Mouse (Mus musculus): ENCODE measurements at regions not wholly inside any gene's neighbourhood (a gene's known extent, or its start where the extent isn't known, plus 50 kb on each side); places are given as distances from the start of the nearest gene placed in this dataset.

- H3K36me3 ChIP-seq (ENCODE audit: control insufficient read depth, insufficient read depth, low read length) = no peaks in the 10 kb centered on the region
- no peak overlapping the region for H3K9ac ChIP-seq (ENCODE audit: low read length)
- no peak overlapping the region for H3K27ac ChIP-seq (ENCODE audit: low read depth)
- 59% methylated on average over 7 of the region's 7 CpGs for WGBS
- no peak overlapping the region for H3K4me3 ChIP-seq (ENCODE audit: low read depth, low read length)
- no peak overlapping the region for H3K4me2 ChIP-seq (ENCODE audit: low read length)
- H3K9me3 ChIP-seq (ENCODE audit: control insufficient read depth, low read length) = no peaks in the 10 kb centered on the region
- H3K27me3 ChIP-seq (replicated peaks; ENCODE audit: control insufficient read depth, insufficient read depth, low read length) = no peaks in the 10 kb centered on the region
- DNase-seq (ENCODE audit: low spot score) (no peak), ATAC-seq (replicated peaks; ENCODE audit: low FRiP score, low TSS enrichment, low read depth) (no peak)
- no peaks in the 10 kb centered on the region for H3K4me1 ChIP-seq (replicated peaks; ENCODE audit: control insufficient read depth, insufficient read depth, low read length)
Measured at GRCm38 (mm10) chr10:92593947-92594460, 128.2 kb downstream of the Nedd1 start.

GRCm38 (mm10) chr10:92578872-92579271, 143.3 kb downstream of the Nedd1 start:
- H3K36me3 ChIP-seq (ENCODE audit: control insufficient read depth, insufficient read depth, low read length) = no peaks in the 10 kb centered on the region
- H3K9me3 ChIP-seq (ENCODE audit: control insufficient read depth, low read length) = no peaks in the 10 kb centered on the region
- H3K27ac ChIP-seq (ENCODE audit: low read depth) = no peak overlapping the region
- H3K27me3 ChIP-seq (replicated peaks; ENCODE audit: control insufficient read depth, insufficient read depth, low read length) = no peaks in the 10 kb centered on the region
- DNase-seq (ENCODE audit: low spot score) (no peak), ATAC-seq (replicated peaks; ENCODE audit: low FRiP score, low TSS enrichment, low read depth) (no peak)
- 79% methylated on average over 2 of the region's 2 CpGs for WGBS
- H3K4me3 ChIP-seq (ENCODE audit: low read depth, low read length) = no peak overlapping the region
- H3K4me1 ChIP-seq (replicated peaks; ENCODE audit: control insufficient read depth, insufficient read depth, low read length) = no peaks in the 10 kb centered on the region
- H3K4me2 ChIP-seq (ENCODE audit: low read length) = no peak overlapping the region
- H3K9ac ChIP-seq (ENCODE audit: low read length) = no peak overlapping the region

GRCm38 (mm10) chr10:92570496-92570895, 151.7 kb downstream of the Nedd1 start:
- no peaks in the 10 kb centered on the region for H3K27me3 ChIP-seq (replicated peaks; ENCODE audit: control insufficient read depth, insufficient read depth, low read length)

GRCm38 (mm10) chr10:92557463-92557862, 164.8 kb downstream of the Nedd1 start:
- Histone ChIP-seq H3K27me3 (replicated peaks; ENCODE audit: control insufficient read depth, insufficient read depth, low read length) (no peaks in the 10 kb centered on the region), H3K4me1 (replicated peaks; ENCODE audit: control insufficient read depth, insufficient read depth, low read length) (peaks cover 3% of the 10 kb centered on the region; the same call in 1 of the 2 replicates), H3K9ac (ENCODE audit: low read length) (no peak overlapping the region), H3K36me3 (ENCODE audit: control insufficient read depth, insufficient read depth, low read length) (no peaks in the 10 kb centered on the region), H3K9me3 (ENCODE audit: control insufficient read depth, low read length) (no peaks in the 10 kb centered on the region), H3K4me3 (ENCODE audit: low read depth, low read length) (no peak overlapping the region), H3K4me2 (ENCODE audit: low read length) (no peak overlapping the region), H3K27ac (ENCODE audit: low read depth) (no peak overlapping the region)
- DNase-seq (ENCODE audit: low spot score) (no peak), ATAC-seq (replicated peaks; ENCODE audit: low FRiP score, low TSS enrichment, low read depth) (no peak)
- whole genome bisulfite sequencing = 74% methylated on average over 4 of the region's 4 CpGs

More at GRCm38 (mm10) chr10:92570496-92570895, 151.7 kb downstream of the Nedd1 start:
- Histone ChIP-seq H3K9me3 (ENCODE audit: control insufficient read depth, low read length) (no peaks in the 10 kb centered on the region), H3K4me2 (ENCODE audit: low read length) (no peak overlapping the region), H3K4me3 (ENCODE audit: low read depth, low read length) (no peak overlapping the region), H3K9ac (ENCODE audit: low read length) (no peak overlapping the region), H3K27ac (ENCODE audit: low read depth) (no peak overlapping the region), H3K36me3 (ENCODE audit: control insufficient read depth, insufficient read depth, low read length) (no peaks in the 10 kb centered on the region), H3K4me1 (replicated peaks; ENCODE audit: control insufficient read depth, insufficient read depth, low read length) (no peaks in the 10 kb centered on the region)
- DNase-seq (ENCODE audit: low spot score) = no peak
- ATAC-seq (replicated peaks; ENCODE audit: low FRiP score, low TSS enrichment, low read depth) = no peak

- no peaks in the 10 kb centered on the region for H3K27me3 ChIP-seq (replicated peaks; ENCODE audit: control insufficient read depth, insufficient read depth, low read length)
- no peak for DNase-seq (ENCODE audit: low spot score)
- H3K36me3 ChIP-seq (ENCODE audit: control insufficient read depth, insufficient read depth, low read length) = no peaks in the 10 kb centered on the region
- no peaks in the 10 kb centered on the region for H3K9me3 ChIP-seq (ENCODE audit: control insufficient read depth, low read length)
- WGBS = 12% methylated on average over 8 of the region's 8 CpGs
- ATAC-seq (replicated peaks; ENCODE audit: low FRiP score, low TSS enrichment, low read depth) = no peak
- no peak overlapping the region for H3K27ac ChIP-seq (ENCODE audit: low read depth)
- peaks cover 3% of the 10 kb centered on the region; the same call in 1 of the 2 replicates for H3K4me1 ChIP-seq (replicated peaks; ENCODE audit: control insufficient read depth, insufficient read depth, low read length)
- H3K4me2 ChIP-seq (ENCODE audit: low read length) = peak overlapping the region; percentile 18
- H3K4me3 ChIP-seq (ENCODE audit: low read depth, low read length) = no peak overlapping the region
- H3K9ac ChIP-seq (ENCODE audit: low read length) = no peak overlapping the region
Measured at GRCm38 (mm10) chr10:92556526-92557422, 165.4 kb downstream of the Nedd1 start.

GRCm38 (mm10) chr10:92555727-92556525, 166.3 kb downstream of the Nedd1 start:
- Histone ChIP-seq H3K9me3 (ENCODE audit: control insufficient read depth, low read length) (no peaks in the 10 kb centered on the region), H3K4me1 (replicated peaks; ENCODE audit: control insufficient read depth, insufficient read depth, low read length) (peaks cover 3% of the 10 kb centered on the region; the same call in 1 of the 2 replicates), H3K27ac (ENCODE audit: low read depth) (no peak overlapping the region), H3K9ac (ENCODE audit: low read length) (no peak overlapping the region), H3K36me3 (ENCODE audit: control insufficient read depth, insufficient read depth, low read length) (no peaks in the 10 kb centered on the region), H3K4me2 (ENCODE audit: low read length) (peak overlapping the region; percentile 18), H3K27me3 (replicated peaks; ENCODE audit: control insufficient read depth, insufficient read depth, low read length) (no peaks in the 10 kb centered on the region), H3K4me3 (ENCODE audit: low read depth, low read length) (no peak overlapping the region)
- DNase-seq (ENCODE audit: low spot score) (no peak), ATAC-seq (replicated peaks; ENCODE audit: low FRiP score, low TSS enrichment, low read depth) (no peak)
- 40% methylated on average over 13 of the region's 13 CpGs for WGBS

GRCm38 (mm10) chr10:92553966-92554365, 168.3 kb downstream of the Nedd1 start:
- H3K27me3 ChIP-seq (replicated peaks; ENCODE audit: control insufficient read depth, insufficient read depth, low read length) = no peaks in the 10 kb centered on the region
- H3K9me3 ChIP-seq (ENCODE audit: control insufficient read depth, low read length) = no peaks in the 10 kb centered on the region
- H3K36me3 ChIP-seq (ENCODE audit: control insufficient read depth, insufficient read depth, low read length) = no peaks in the 10 kb centered on the region
- WGBS = 84% methylated on average over 3 of the region's 3 CpGs
- peaks cover 3% of the 10 kb centered on the region; the same call in 1 of the 2 replicates for H3K4me1 ChIP-seq (replicated peaks; ENCODE audit: control insufficient read depth, insufficient read depth, low read length)
- H3K4me2 ChIP-seq (ENCODE audit: low read length) = no peak overlapping the region
- H3K4me3 ChIP-seq (ENCODE audit: low read depth, low read length) = no peak overlapping the region
- no peak overlapping the region for H3K9ac ChIP-seq (ENCODE audit: low read length)
- no peak overlapping the region for H3K27ac ChIP-seq (ENCODE audit: low read depth)
- DNase-seq (ENCODE audit: low spot score) = no peak
- ATAC-seq (replicated peaks; ENCODE audit: low FRiP score, low TSS enrichment, low read depth) = no peak

GRCm38 (mm10) chr10:92548875-92549586, 173.2 kb downstream of the Nedd1 start:
- Histone ChIP-seq H3K27me3 (replicated peaks; ENCODE audit: control insufficient read depth, insufficient read depth, low read length) (no peaks in the 10 kb centered on the region), H3K36me3 (ENCODE audit: control insufficient read depth, insufficient read depth, low read length) (no peaks in the 10 kb centered on the region), H3K9me3 (ENCODE audit: control insufficient read depth, low read length) (no peaks in the 10 kb centered on the region), H3K4me3 (ENCODE audit: low read depth, low read length) (no peak overlapping the region), H3K27ac (ENCODE audit: low read depth) (no peak overlapping the region), H3K4me2 (ENCODE audit: low read length) (no peak overlapping the region), H3K9ac (ENCODE audit: low read length) (no peak overlapping the region), H3K4me1 (replicated peaks; ENCODE audit: control insufficient read depth, insufficient read depth, low read length) (no peaks in the 10 kb centered on the region)
- ATAC-seq (replicated peaks; ENCODE audit: low FRiP score, low TSS enrichment, low read depth) = no peak
- no peak for DNase-seq (ENCODE audit: low spot score)
- 67% methylated on average over 4 of the region's 4 CpGs for WGBS
